ENCODE assay signal across 17 mouse cellular contexts in the genomic region with DNA sequence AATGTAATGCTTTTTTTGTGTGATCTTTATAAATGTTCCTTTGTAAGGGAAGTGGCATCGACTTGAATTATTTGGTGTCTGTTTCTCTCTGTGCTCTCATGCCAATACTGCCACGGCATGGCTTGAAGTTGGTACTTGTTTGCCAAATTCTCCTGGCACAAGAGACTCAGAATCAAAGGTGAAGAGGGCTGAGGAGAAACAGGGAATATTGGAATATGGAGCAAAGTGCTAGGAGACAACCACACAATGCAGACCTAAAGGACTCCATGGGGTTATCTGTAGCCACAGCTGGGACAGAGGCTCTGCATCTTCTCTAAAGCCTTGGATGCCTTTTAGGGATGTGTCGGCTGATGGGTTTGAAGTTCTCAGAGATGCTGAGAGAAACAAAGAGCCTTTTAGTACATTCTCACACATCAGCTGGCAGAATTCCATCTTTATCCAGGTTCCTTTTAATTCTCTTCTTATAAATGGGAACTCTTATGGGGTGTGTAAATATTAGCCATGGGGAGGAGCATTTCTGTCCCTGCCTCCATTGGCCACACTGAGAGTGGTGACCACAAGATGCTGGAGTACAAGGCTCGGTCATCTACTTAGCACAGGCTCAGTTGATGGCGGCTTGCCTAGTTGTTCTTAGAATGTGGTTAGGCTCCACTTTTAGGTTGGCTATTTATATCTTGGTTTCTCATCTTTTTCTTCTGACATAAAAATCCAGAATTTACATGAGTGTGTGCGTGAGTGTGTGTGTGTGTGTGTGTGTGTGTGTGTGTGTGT. TPM values are rescaled to one million over a fixed set of nuclear protein-coding genes. Genes with fewer than 3 reads are reported as not detected.
DNase-seq lines count a peak whose midpoint lies in the region; ATAC-seq and TF ChIP-seq lines count a peak whose summit lies in the region.
"Had no signal": no experiment of that assay in that cellular context is flagged by ENCODE, and none has a peak within 500 bp of the region (broad histone marks: within the 10 kb centered on the region; RNA-seq: fewer than 3 reads in every experiment).

No protein-coding gene starts in this region.

- no peak for DNase-seq in forebrain, embryonic 10.5 days (ENCODE audit: extremely low spot score, low spot score)
- peak; percentile 9 for DNase-seq in lung, postnatal 0 days (ENCODE audit: low spot score)
- DNase-seq in lung, postnatal 36 days = no peak
- DNase-seq in cerebellum, postnatal 25 days = peak; percentile 68 to 70
- no peak for DNase-seq in yolk sac, embryonic 10.5 days (ENCODE audit: low spot score)
- no peak for DNase-seq in thymus, adult 18-20 months
- no peak for DNase-seq in ovary, adult 18-20 months (ENCODE audit: low spot score)
- DNase-seq: adrenal gland, postnatal 36 days; gastrocnemius, postnatal 10 days; heart, postnatal 4 days; kidney, postnatal 4 days had no signal

- no peak for ATAC-seq in forebrain, embryonic 15.5 days (replicated peaks)
- ATAC-seq in lung, postnatal 0 days = no peak

- no peaks in the 10 kb centered on the region for H3K36me3 ChIP-seq in forebrain, embryonic 15.5 days
- H3K36me3 ChIP-seq in forebrain, embryonic 10.5 days (replicated peaks) = no peaks in the 10 kb centered on the region
- no peaks in the 10 kb centered on the region for H3K36me3 ChIP-seq in lung, postnatal 0 days (ENCODE audit: insufficient read depth, low read length)
- H3K36me3 ChIP-seq: liver, embryonic 15.5 days had no signal

- TF ChIP-seq EP300 in lung, postnatal 0 days (IDR thresholded peaks at IDR 0.05) = no peak

- no peak overlapping the region for H3K9ac ChIP-seq in forebrain, embryonic 15.5 days (replicated peaks)
- H3K9ac ChIP-seq in lung, postnatal 0 days (replicated peaks; ENCODE audit: low read depth) = no peak overlapping the region
- H3K9ac ChIP-seq: liver, embryonic 15.5 days had no signal

- no peak overlapping the region for H3K4me2 ChIP-seq in forebrain, embryonic 15.5 days (replicated peaks)
- H3K4me2 ChIP-seq in lung, postnatal 0 days (replicated peaks; ENCODE audit: low read depth, low read length) = no peak overlapping the region
- H3K4me2 ChIP-seq: liver, embryonic 15.5 days had no signal

- no peaks in the 10 kb centered on the region for H3K27me3 ChIP-seq in forebrain, embryonic 15.5 days
- H3K27me3 ChIP-seq in forebrain, embryonic 10.5 days (ENCODE audit: poor library complexity, severe bottlenecking) = peaks cover 19% of the 10 kb centered on the region; the same call in 1 of the 2 replicates
- H3K27me3 ChIP-seq in lung, postnatal 0 days (replicated peaks; ENCODE audit: insufficient read depth, low read length) = no peaks in the 10 kb centered on the region
- H3K27me3 ChIP-seq: liver, embryonic 15.5 days; megakaryocyte, embryonic 14.5 days had no signal

- peak overlapping the region; percentile 89 for H3K27ac ChIP-seq in forebrain, embryonic 15.5 days (replicated peaks)
- no peak overlapping the region for H3K27ac ChIP-seq in forebrain, embryonic 10.5 days
- H3K27ac ChIP-seq in lung, postnatal 0 days (ENCODE audit: low read length) = no peak overlapping the region
- H3K27ac ChIP-seq: liver, embryonic 15.5 days; stomach, postnatal 0 days had no signal

- TF ChIP-seq CTCF in lung, postnatal 0 days (IDR thresholded peaks at IDR 0.05) = no peak

- H3K4me1 ChIP-seq in forebrain, embryonic 15.5 days = peaks cover 34% of the 10 kb centered on the region
- peaks cover 21% of the 10 kb centered on the region for H3K4me1 ChIP-seq in forebrain, embryonic 10.5 days
- peaks cover 6% of the 10 kb centered on the region; the same call in 1 of the 2 replicates for H3K4me1 ChIP-seq in lung, postnatal 0 days (ENCODE audit: insufficient read depth, low read depth, low read length)
- H3K4me1 ChIP-seq: liver, embryonic 15.5 days; megakaryocyte, embryonic 14.5 days had no signal

- H3K4me3 ChIP-seq in forebrain, embryonic 15.5 days = no peak overlapping the region
- H3K4me3 ChIP-seq in forebrain, embryonic 10.5 days = no peak overlapping the region
- no peak overlapping the region for H3K4me3 ChIP-seq in lung, postnatal 0 days (ENCODE audit: low read depth, low read length)
- H3K4me3 ChIP-seq: liver, embryonic 15.5 days; megakaryocyte, embryonic 14.5 days had no signal

- WGBS in forebrain, embryonic 15.5 days = 68% methylated on average over 6 of the region's 6 CpGs
- WGBS in forebrain, embryonic 10.5 days = 88% methylated on average over 6 of the region's 6 CpGs
- WGBS in lung, postnatal 0 days = 48% methylated on average over 6 of the region's 6 CpGs

- H3K9me3 ChIP-seq in forebrain, embryonic 15.5 days = no peaks in the 10 kb centered on the region
- H3K9me3 ChIP-seq in forebrain, embryonic 10.5 days = no peaks in the 10 kb centered on the region
- H3K9me3 ChIP-seq in lung, postnatal 0 days (ENCODE audit: low read length) = no peaks in the 10 kb centered on the region
- H3K9me3 ChIP-seq: liver, embryonic 15.5 days had no signal

RNA-seq across cellular contexts. Expression of gene Col9a1, which starts 49.7 kb away (rescaled TPM):
- polyA plus RNA-seq in forebrain, embryonic 15.5 days (2015; fragmentation: Nextera tagmentation; extraction: Ambion mirVana) = 1.3 TPM in 2 replicates
- polyA plus RNA-seq in forebrain, embryonic 10.5 days (2016; fragmentation: Nextera tagmentation; extraction: Ambion mirVana) = 20.3 and 32.1 TPM in 2 replicates
- polyA plus RNA-seq in lung, postnatal 0 days (2015; fragmentation: Nextera tagmentation; extraction: Ambion mirVana) = 0.27 and 0.50 TPM in 2 replicates
- polyA plus RNA-seq: C2C12; small intestine, adult 2 months had no signal

Comparison
In these comparisons a context has a peak if more than half of its experiments do, and no peak if none do; other contexts are left out.
1. DNase-seq: peak in lung, postnatal 0 days (single experiment) and cerebellum, postnatal 25 days (2 of 2); none in forebrain, embryonic 10.5 days (single experiment), lung, postnatal 36 days (single experiment), yolk sac, embryonic 10.5 days (single experiment), thymus, adult 18-20 months (0 of 2) and ovary, adult 18-20 months (single experiment).